Mouse (Mus musculus) spleen, adult 18-20 months (tissue): ENCODE data around the gene Zfp62.
"Not testable (repeated sequence)": the region's sequence is repeated elsewhere in the genome, so short reads cannot be mapped to it uniquely, and the experiment has no call there.

ENCODE experiments used
- DNase-seq, 2 experiments: peaks; one replicate each; pipeline ENCODE4 v3.0.0; 2022; ENCODE audit warnings: mixed read lengths in 2 of 2

Zfp62 gene

DNA sequence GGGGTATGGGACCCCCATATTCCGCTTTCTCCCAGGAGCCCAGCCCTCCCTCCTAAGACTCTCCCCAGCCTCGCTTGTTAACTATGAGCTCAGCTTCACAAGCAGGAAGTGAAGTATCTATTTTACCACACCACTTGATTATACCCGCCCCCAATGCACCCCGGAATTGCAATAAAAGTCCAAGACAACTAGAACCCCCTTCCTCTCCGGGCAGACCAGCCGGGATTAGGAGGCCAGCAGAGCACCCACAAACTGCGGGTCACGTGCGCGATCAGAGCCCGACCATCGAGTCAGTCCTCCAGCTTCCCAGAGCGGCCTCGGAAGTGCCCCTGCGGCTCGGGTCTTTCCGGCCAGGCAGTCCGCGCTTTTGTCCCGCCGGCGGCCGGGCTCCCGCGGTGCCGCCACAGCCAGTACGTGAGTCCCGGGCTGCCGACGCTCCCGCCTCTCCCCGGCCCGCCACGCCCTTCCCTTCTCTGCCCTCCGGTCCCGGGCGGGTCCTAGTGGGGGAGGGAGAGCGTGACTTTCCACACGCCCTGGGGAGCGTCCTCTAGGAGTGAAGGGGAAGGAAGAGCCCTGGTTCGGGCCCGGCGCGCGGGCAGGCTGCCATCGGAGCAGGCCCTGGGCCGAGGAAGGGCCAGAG, at the start of gene Zfp62:
Gene Zfp62 (plus strand): TSS at position 164 of the 640 bp plus-strand sequence.
- DNase-seq: peak; percentile 83 to 91

DNA sequence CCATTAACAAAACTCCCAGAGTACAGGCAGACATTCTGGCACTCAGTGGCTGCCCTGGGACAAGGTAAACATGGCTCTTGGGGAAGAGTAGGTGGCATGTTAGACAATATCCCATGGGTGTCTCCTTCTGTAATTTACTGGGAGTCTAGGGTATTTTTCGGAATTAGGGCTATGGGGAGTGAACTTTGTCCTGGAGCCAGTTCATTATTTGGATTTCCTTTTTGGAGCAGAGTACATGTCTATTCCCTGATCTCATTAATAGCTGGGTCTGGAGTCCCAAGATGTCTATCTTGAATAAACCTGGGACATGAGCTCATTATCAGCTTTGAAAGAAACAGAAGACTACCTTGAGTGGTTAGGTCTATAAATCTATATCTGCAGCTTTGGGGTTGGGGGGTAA, 49.0 kb upstream of the Zfp62 start, which contains the start of gene Olfr1394:
Gene Olfr1394 (plus strand): TSS at position 301 of the 400 bp plus-strand sequence.
- no peak for DNase-seq

DNA sequence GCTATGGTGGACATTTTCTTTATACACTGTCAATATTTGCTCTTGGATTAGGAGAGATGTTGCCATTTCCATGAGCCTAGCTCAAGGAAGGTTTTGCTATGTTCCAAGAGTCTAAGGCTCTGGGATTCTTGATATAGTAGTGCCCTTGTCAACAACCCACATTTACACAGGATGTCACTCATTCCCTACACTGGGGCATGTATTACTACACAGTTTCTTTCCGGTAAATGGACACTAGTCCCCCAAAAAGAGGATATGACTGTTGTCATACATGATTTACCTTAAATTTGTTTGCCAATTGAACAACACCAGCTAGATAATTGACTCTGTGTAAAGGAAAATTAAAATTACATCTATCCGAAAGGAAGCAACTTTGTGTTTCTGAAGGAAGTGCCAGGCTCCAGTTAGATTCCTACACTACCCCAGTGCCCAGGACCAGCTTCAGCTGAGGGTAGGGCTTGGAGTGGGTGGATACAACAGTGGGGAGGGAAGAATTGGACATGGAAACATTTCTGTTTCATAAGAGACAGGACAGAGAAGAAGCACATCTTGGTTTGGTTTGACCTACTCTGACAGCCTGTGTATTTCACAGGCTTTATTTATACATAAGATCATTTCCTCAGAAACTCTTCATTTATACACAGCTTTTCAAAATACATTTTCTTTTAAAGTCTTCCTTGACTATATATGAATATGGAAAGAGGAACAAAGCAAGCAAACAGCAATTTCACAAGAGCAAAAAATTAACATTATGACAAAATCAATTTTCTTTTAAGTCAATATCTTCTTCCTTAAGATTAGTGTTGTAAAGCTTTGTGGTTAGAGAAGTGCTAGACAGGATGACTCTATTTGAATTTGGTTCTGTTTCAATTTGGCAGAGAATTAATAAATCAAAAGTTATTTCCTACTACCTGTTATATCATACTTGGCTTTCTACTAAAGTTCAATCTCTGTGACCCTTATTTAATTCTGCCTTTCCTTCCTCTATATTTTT, 46.0 kb upstream of the Zfp62 start:
- DNase-seq: no peak

DNA sequence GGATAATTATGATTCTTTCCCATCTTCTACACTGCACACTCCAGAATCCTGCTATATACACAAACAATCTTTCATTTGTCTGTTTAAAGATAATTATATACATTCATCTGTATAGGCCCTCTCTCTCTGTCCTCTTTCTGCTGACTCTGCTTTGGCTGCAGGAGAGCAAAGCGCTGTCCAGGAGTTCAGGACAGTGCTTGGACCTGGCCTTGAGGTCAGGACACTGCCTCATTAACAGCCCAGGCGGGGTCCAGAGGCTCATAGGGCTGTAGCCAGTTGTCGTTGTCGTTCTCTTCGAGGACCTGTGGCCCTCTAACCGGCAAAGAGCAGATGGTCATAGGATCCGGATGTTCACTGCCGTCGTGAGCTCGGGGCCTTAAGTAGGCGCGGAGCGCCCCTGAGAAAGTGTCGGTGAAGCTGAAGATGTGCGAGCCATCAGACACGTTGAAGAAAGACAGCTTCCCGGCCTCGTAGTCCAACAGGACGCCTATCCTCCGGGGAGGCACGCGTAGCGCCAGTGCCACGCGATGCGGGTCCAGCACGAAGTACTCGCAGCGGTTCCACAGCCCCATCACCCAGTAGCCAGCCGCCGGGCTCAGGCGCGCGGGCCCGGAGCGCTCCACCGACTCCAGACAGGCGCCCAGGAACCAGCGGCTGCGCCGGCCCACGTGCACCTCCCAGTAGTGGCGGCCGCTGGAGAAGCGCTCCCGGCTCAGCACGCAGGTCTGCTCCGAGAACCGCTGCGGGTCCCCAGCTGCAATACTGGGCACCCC, 34.1 kb upstream of the Zfp62 start:
- no peak for DNase-seq

DNA sequence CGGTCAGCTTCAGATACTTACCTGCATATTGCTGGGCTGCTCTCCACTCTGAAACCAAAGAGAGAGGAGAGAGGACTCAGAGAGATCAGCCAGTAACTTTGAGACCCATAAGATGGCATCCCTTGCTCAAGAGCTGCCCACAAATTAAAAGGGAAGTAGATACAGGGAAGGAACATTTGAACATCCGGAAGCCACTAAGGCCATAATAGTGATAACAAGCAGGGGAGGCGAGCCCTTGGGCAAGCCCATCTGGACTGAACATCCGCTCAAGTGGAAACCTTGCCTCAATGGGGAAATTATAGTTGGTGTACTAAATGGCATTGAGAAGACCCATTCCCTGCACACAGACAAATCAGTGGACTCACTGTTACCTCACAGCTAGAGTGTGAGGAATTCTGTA, 32.5 kb upstream of the Zfp62 start:
- DNase-seq: no peak

DNA sequence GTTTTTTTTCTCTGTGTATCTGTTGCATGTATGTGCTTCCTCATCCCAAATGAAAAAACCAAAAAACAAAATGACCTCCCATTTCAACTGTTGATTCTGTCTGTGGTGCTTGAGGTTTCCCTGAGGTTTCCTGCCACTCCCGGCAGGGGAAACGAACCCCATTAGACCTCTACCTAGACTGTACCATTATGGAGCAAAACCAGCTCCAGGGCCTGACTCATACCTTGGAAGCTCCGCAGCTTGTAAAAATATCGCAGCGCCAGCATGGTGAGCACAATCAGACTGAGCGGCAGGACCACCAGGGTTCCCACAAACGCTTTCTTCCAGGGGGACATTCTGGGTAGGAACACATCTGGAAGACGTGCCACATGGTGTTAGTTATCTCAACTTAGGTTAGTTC, 27.7 kb upstream of the Zfp62 start:
- DNase-seq: no peak

DNA sequence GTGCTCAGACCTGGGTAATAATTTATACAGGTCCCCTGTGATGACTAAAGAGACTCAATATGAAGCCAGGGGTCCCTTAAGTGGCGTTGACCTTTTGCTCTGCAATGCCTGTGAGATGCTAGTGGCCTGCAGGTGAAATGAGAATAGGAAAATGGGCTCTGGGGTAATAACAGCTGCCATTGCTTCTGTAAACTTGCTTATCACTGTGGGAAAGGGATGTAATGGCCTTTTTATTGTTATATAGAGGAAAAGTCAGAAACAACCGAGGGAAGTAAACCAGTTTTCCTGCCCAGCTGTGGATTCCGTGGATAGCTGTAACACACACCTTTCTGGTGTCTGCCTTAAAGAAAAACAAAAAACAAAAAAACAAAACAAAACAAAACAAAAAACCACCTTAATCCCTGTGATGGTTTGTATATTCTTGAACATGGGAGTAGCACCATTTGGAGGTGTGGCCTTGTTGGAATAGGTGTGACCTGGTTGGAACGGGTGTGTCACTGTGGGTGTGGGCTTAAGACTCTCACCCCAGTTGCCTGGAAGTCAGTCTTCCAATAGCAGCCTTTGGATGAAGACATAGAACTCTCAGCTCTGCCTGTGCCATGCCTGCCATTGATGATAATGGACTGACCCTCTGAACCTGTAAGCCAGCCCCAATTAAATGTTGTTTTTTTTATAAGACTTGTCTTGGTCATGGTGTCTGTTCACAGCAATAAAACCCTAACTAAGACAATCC, 26.9 kb upstream of the Zfp62 start:
- DNase-seq: not testable (repeated sequence)

DNA sequence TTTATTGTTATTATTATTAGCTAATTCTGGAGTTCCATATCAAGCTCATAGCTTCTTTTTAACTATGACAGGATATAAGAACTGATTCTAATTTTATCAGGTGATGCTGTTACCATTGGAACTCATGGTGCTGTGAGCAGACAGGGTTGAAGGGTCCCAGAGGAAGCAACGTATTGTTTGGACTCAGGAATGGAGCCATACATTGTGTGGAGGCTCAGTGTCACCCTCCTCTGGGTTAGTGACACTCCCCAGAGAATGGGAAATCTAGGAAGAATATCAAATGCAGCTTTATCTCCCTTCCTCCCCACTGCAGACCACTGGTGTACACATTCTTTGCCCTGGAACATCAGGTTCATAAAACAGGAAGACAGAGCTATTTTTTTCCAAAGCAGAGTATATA, 19.9 kb upstream of the Zfp62 start:
- DNase-seq: no peak

DNA sequence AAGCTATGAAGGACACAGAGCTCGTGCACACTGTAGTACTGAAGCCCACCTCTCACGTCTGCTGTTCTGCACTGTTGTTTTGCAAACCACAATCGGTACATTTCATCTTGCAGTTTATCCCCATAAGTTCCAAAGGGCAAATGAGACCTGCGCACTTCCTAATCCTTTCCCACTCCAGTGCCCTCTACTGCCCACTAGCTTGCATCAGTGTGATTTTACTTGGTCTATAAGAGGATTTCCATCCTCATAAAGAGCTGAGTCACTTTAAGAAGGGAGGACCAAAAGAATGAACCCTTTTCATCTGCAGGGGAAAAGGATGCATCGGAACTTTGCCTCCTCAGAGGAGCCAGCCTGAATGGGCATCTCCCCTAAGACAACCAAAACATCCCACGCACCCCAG, 16.6 kb upstream of the Zfp62 start:
- no peak for DNase-seq

DNA sequence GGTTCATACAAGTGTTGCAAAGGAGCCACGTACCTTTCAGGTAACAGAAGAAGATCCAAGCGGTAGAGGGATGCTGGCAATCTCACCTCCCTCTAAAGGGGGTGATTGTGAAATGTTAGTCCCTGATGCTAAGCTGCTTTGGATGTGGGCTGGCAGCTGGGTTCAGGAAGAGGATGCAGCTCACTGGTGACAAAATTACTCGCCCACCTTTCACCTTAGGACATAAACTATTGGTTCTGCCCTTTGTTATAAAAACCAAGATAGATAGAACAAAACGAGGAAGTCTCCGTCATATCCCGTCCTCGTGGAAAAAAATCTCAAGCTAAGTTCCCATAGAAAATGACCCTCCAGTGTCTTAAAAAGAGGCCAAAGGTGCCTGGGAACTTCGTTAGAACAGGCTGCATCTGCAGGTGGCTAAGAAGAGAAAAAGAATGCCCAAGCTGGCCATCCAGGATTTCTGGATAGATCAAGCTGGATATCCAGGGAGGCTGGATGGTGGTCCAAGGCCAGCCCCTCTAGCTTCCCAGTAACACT, 16.1 kb upstream of the Zfp62 start, which contains the start of gene Btnl9:
Gene Btnl9 (minus strand): TSS at position 205 of the 534 bp plus-strand sequence.
- no peak for DNase-seq

DNA sequence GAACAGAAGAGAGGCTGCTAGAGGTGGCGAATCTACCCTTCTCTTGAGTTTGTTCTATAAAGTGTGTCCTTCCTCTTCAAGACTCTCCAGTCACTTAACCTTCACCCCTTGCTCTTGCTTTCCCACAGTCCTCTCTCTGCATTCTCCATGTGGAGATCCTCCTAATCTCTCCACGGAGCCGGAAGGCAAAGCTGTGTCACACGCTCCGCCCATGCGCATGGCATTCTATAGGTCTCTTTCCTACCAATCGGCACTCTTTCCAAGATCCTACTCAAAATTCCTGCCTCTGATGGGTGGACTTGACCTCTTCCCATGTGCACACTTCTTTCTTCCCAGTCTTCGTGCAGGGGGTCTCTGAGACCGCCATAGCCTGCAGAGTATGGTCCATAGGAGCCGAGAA, 15.4 kb upstream of the Zfp62 start:
- DNase-seq: no peak

DNA sequence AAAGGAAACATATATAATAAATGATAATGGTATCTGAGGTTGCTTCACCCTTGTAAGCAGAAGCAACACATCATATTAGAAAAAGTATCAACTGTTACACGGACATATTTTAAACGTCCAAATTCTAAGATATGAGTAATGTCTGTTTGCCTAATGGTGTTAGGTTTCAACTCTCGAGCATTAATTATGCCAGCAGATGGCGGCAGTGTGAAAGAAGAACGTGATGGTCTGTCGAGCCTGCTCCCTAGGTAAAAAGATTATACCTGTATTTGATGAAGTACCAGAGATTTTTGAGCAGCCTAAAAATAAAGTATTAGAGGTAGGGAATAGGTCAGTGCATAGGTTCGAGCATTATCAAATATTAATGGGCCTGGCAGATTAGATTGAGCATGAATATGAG, 13.4 kb upstream of the Zfp62 start:
- DNase-seq: peak; percentile 35 to 76

DNA sequence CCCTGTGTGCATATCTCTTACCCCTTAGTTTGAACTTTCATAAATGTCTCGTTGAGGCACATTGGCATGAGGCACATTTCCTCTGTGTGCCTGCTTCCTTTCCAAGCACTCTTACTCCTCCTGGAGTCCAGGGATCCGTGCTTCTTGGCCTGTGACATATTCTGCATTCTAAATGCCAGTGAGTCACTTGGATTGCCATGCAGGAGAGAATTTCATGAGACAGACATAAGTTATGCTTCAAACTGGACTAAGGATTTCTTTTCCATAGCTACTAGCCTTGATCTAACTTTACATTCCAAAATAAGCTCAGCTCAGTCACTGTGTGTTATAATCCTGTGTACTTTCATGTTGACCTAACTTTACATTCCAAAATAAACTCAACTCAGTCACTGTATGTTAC, 12.0 kb upstream of the Zfp62 start:
- no peak for DNase-seq

DNA sequence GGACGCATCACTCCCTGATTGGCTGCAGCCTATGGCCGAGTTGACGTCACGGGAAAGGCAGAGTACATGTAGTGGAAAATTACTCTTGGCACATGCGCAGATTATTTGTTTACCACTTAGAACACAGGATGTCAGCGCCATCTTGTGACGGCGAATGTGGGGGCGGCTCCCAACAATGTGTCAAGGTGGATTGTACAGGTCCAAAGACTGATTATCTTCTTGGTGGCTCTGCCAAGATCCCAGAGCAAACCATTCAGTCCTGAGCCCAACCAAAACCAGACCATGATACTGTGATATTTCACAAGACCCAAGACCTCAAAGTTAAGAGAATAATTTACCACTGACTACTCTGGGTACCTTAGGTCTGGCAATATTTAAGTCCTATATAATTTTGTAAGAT, 8.3 kb upstream of the Zfp62 start:
- not testable (repeated sequence) for DNase-seq

DNA sequence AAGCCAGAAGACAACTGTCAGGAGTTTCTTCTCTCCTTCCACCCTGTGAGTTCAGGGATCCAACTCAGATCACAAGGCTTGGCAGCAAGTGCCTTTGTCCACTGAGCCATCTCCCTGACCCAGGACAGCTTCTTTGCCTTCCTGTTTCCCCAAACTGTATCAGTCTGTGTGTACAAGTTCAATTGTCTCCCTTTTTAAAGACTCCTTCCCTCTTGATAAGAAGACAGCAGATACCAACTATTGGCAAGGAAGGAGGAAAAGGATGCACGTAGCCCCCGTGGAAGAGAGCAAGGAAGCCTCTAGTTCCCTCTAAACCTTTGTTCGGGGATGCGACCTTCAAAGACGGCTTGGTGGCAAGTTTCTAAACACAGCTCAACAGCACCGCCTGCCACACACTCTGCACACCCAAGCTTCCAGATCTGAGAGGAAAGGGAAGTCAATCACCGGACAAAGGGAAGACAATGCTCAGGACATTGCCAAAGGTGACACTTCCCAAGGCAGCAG, 7.2 kb upstream of the Zfp62 start:
- no peak for DNase-seq

DNA sequence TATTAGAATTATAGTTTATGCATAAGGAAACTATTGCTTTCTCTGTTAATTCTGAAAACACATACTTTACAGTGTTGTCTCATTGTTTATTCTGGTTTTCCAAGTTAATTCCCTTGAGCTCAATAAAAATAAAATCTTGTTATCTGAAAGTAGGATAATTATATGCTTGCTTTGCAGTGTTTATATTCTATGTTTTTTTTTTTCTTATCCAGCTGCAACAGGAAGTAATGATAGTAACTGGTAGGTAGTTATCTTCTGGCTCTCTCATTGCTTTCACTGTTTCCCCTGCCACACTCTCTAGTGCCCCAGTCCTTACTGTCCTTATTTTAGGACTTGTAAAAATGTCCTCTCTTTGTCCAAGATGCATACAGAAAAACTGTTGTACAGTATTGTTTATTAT, 2.4 kb upstream of the Zfp62 start:
- DNase-seq: no peak

DNA sequence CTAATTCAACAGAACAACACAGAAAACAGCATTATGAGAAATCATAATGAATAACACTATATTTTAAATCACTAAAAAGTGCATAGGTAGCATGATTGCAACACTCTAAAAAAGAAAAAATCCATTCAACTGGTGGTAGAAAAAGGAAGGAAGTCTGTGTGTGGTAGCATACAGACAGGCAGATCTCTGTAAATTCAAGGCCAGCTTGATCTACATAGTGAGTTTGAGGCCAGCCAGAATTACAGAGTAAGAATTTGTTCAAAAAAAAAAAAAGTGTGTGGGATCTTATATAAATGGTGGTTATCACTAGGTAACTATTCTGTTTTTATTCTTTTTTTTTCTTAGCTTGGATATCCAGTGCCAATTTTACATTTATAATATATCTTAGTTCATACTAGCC, 1.9 kb upstream of the Zfp62 start:
- DNase-seq: no peak

DNA sequence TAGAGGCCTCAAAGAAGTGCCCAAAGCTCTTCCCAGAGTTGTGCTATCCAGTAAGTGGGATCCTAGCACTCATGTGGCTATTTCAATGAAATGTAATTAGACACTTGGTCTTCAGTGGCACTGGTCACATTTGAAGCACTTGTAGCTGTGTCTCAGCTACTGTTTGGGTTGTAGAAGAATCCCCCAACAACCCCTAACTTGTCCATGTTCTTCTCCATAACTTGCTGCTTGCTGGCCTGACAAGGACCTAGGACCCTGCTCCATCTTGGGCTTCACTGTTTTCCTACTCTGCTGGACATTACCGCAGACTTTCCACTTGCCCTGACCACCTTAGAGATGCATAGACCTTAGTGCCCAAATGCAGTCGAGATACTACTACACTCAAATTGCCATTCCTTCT, 1.0 kb upstream of the Zfp62 start:
- DNase-seq: no peak

DNA sequence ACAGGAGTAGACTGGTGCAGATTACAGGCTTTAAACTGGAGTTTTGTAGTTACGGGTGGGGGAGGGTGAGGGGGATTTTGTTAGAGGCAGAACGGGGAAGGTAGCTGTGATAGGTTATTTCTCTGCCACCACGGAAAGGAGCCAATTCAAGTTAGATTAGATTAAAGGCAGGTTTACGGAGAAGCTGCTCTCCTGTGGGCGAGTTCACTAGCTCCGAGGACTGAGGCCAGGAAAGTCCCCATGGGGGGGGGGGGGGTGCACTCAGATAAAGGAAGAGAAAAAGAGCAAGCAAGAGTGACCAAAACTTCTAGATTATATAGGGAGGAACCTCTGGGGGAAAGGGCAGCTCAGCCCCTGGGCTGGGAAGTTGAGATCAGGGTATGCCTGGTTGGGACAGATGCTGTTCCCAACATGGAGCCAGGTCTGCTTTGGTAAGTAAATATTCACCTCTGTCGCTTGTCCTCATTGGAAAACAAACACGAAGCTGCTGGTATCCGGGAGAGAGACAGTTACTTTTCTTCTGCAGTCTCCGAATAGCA, 500 bp upstream of the Zfp62 start:
- peak in 1 of 2 experiments; percentile 36 for DNase-seq

DNA sequence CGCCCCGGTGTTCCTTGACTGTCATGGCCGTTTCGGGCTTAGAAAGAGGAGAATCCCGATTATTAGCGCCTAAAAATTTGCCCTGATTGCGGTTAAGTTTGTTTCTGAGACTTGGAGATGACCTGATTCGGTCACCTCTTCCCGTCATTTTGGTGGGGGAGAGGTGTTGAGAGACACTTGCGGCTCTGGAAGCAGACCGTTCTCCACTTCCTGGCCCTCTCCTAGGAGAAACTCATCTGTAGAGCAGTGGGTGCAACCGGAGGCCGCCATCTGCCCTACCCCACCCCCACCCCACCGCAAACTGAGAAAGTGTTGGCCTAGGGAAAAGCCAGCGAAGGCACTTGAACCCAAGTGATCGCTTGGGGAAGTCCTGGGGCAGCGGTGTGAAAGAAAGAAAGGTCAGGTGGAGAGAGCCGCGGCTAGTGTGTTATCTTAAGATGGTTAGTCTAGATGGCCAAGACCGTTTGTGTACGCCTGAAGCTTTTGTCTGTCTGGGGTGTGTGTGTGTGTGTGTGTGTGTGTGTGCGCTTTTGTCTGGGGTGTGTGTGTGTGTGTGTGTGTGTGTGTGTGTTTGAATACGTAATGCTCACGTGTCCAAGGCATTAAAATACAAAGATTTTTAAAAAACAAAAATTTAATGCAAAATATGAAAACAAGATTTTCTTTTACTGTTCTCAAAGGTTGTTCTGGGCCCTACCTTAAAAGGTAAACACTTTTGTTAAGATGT, 842 bp downstream of the Zfp62 start:
- no peak for DNase-seq

DNA sequence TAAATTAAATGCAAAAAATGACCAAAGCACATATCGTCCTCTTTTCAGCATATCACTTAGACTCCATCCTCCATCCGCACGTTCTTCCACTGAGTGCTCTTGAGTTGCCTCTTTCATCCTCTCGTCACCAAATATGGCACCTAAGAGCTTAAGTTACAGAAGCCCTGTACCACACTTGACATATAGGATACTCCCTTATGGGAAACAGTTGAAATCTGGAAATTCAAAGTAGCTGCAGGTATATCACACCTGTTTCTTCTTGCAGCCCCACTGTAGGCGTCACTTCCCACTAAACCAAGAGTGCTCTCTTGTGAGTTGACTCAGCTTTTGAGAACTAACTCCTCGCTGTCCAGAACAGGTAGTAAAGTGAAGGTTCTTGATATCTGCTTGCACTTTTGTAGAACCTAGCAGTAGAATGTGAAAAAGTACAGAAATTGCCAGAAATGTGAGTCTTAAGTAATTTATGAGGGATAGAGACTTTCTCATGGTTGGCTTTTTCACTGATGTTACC, 2.0 kb downstream of the Zfp62 start:
- DNase-seq: no peak
